Comparison of ENCODE assay signal across 9 mouse cellular contexts in the genomic region with DNA sequence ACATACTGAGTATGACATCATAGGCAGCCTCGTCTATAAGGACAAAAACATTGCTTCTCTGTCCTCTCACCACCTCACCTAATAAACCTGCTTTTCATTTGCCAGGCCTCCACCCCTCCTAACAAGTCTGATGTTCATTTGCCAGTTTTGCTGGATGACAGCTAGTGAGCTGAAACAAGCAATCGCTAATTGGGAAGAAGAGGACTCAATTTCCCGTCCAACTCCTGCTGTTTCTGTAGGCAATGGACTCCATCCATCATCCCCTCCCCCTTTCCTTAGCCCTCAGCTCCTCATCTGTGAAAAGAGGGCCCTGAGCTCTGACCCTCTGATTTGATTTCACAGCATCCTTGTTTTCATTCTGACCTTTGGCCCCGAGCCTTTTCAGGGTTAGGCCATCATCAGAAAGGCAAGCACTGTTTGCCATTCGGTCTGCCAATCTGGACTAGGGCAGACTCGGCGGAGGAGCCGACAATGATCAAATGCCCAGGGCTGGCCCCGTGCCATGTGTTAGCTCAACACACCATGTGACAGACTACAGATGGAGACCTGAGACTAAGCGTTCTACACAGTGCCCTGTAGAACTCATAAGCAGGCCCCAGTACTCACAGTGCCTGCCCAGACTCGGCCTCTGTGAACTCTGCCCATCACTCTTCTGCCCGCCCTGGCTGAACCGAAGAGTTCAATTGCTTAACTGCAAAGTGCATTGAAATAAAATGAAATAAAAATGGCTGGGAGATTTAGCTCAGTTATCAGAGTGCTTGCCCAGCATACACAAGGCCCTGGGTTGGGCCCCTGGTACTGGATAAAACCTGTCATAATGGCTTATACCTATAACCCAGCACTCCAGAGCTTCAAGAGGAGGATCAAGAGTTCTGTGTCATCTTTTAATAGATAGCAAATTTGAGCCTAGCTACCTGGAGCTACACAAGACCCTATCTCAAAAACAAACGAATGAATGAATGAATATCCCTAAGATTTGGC.
DNase-seq lines count a peak whose midpoint lies in the region; ATAC-seq and TF ChIP-seq lines count a peak whose summit lies in the region.
"Had no signal": no experiment of that assay in that cellular context is flagged by ENCODE, and none has a peak within 500 bp of the region (broad histone marks: within the 10 kb centered on the region; RNA-seq: fewer than 3 reads in every experiment).

No protein-coding gene starts in this region.

- H3K4me1 ChIP-seq in embryonic facial prominence, embryonic 13.5 days = 0 out of 2 replicates have a peak, but pooled peaks cover 3% of the 10 kb centered on the region
- H3K4me1 ChIP-seq in hindbrain, embryonic 15.5 days (replicated peaks) = peaks cover 7% of the 10 kb centered on the region
- no peaks in the 10 kb centered on the region for H3K4me1 ChIP-seq in midbrain, postnatal 0 days (ENCODE audit: insufficient read depth, low read length)
- H3K4me1 ChIP-seq: heart, embryonic 13.5 days had no signal

- peak; percentile 64 for ATAC-seq in embryonic facial prominence, embryonic 13.5 days (ENCODE audit: insufficient number of reproducible peaks, insufficient read depth, low FRiP score, low TSS enrichment, low read depth)
- peak; percentile 96 for ATAC-seq in hindbrain, embryonic 15.5 days (ENCODE audit: low FRiP score, low read depth)
- ATAC-seq in midbrain, postnatal 0 days (ENCODE audit: low FRiP score) = peak; percentile 76; the same call in 1 of the 2 replicates

- 36% methylated on average over 14 of the region's 14 CpGs for WGBS in embryonic facial prominence, embryonic 13.5 days
- WGBS in hindbrain, embryonic 15.5 days = 24% methylated on average over 14 of the region's 14 CpGs
- WGBS in midbrain, postnatal 0 days = 55% methylated on average over 14 of the region's 14 CpGs

- H3K9ac ChIP-seq in embryonic facial prominence, embryonic 13.5 days = no peak overlapping the region
- no peak overlapping the region for H3K9ac ChIP-seq in hindbrain, embryonic 15.5 days
- H3K9ac ChIP-seq in midbrain, postnatal 0 days (replicated peaks; ENCODE audit: low read length, poor library complexity, severe bottlenecking) = no peak overlapping the region
- H3K9ac ChIP-seq: heart, embryonic 13.5 days had no signal

- TF ChIP-seq CTCF in midbrain, postnatal 0 days (IDR thresholded peaks at IDR 0.05) = no peak

- no peaks in the 10 kb centered on the region for H3K9me3 ChIP-seq in embryonic facial prominence, embryonic 13.5 days
- no peaks in the 10 kb centered on the region for H3K9me3 ChIP-seq in hindbrain, embryonic 15.5 days
- no peaks in the 10 kb centered on the region for H3K9me3 ChIP-seq in midbrain, postnatal 0 days (ENCODE audit: low read length)
- H3K9me3 ChIP-seq: heart, embryonic 13.5 days had no signal

- no peak overlapping the region for H3K27ac ChIP-seq in embryonic facial prominence, embryonic 13.5 days
- H3K27ac ChIP-seq in hindbrain, embryonic 15.5 days (replicated peaks) = no peak overlapping the region
- no peak overlapping the region for H3K27ac ChIP-seq in midbrain, postnatal 0 days (ENCODE audit: low read depth, low read length)
- H3K27ac ChIP-seq: heart, embryonic 13.5 days had no signal

- DNase-seq in MN1 (ENCODE audit: low spot score) = peak; percentile 63
- DNase-seq in adrenal gland, postnatal 25 days = peak; percentile 65
- peak; percentile 80 to 84 for DNase-seq in layer of hippocampus, postnatal 36 days
- peak; percentile 91 for DNase-seq in midbrain, postnatal 0 days (ENCODE audit: low spot score)
- DNase-seq in telencephalon, adult 2 months (ENCODE audit: low read depth, low spot score) = peak; percentile 49
- DNase-seq in spleen, postnatal 4 days (ENCODE audit: low spot score in 2 of 2) = no peak

- no peaks in the 10 kb centered on the region for H3K36me3 ChIP-seq in embryonic facial prominence, embryonic 13.5 days
- no peaks in the 10 kb centered on the region for H3K36me3 ChIP-seq in hindbrain, embryonic 15.5 days
- no peaks in the 10 kb centered on the region for H3K36me3 ChIP-seq in midbrain, postnatal 0 days (ENCODE audit: insufficient read depth, low read length)
- H3K36me3 ChIP-seq: heart, embryonic 13.5 days had no signal

- no peaks in the 10 kb centered on the region for H3K27me3 ChIP-seq in embryonic facial prominence, embryonic 13.5 days
- H3K27me3 ChIP-seq in hindbrain, embryonic 15.5 days = no peaks in the 10 kb centered on the region
- no peaks in the 10 kb centered on the region for H3K27me3 ChIP-seq in midbrain, postnatal 0 days (ENCODE audit: insufficient read depth, low read length)
- H3K27me3 ChIP-seq: heart, embryonic 13.5 days had no signal

- no peak overlapping the region for H3K4me3 ChIP-seq in embryonic facial prominence, embryonic 13.5 days
- no peak overlapping the region for H3K4me3 ChIP-seq in hindbrain, embryonic 15.5 days
- H3K4me3 ChIP-seq in midbrain, postnatal 0 days (ENCODE audit: low read depth, low read length) = no peak overlapping the region
- H3K4me3 ChIP-seq: heart, embryonic 13.5 days had no signal

- H3K4me2 ChIP-seq in embryonic facial prominence, embryonic 13.5 days = no peak overlapping the region
- no peak overlapping the region for H3K4me2 ChIP-seq in hindbrain, embryonic 15.5 days
- H3K4me2 ChIP-seq in midbrain, postnatal 0 days (ENCODE audit: low read depth, low read length, poor library complexity, severe bottlenecking) = no peak overlapping the region
- H3K4me2 ChIP-seq: heart, embryonic 13.5 days had no signal

Comparison
In these comparisons a context has a peak if more than half of its experiments do, and no peak if none do; other contexts are left out.
1. DNase-seq: peak in MN1 (single experiment), adrenal gland, postnatal 25 days (single experiment), layer of hippocampus, postnatal 36 days (2 of 2), midbrain, postnatal 0 days (single experiment) and telencephalon, adult 2 months (single experiment); none in spleen, postnatal 4 days (0 of 2).
2. Peak in every context shown above with its lines, with median percentiles within 50 percentile points of each other: ATAC-seq.